Mouse (Mus musculus): ENCODE data around the gene Rft1. TPM values are rescaled to one million over a fixed set of nuclear protein-coding genes. Genes with fewer than 3 reads are reported as not detected.

The Rft1 gene
- total RNA-seq, 1 experiment: 15.7 TPM

DNA sequence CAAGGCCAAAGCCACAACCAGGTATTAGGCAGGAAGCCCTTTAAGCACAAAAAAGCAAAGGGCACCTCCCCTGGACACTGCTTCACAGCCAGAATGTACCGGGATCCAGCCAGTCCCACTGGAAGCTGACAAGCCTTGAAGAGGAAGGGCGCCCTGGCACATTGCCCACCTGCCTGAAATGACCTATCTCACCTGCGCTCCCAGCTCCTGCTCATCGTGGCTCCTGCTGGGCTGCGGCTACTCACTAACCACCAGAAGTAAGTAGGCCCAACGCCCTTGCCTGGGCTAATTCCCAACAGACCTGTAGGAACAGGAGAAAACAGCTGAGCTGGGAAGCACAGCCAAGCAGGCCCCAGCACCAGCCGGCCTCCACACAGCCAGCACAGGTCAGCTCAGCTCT, 32.0 kb upstream of the Rft1 start:
- TF ChIP-seq MAFK (IDR thresholded peaks at IDR 0.05; ENCODE audit: insufficient read depth, low read depth, low read length) (no peak), ZNF384 (IDR thresholded peaks at IDR 0.05; ENCODE audit: low read depth, low read length) (no peak)
- Histone ChIP-seq H3K36me3 (ENCODE audit: control insufficient read depth, insufficient read depth, low read length, poor library complexity, severe bottlenecking) (no peaks in the 10 kb centered on the region), H3K9me3 (ENCODE audit: control insufficient read depth, insufficient read depth, low read depth, low read length) (no peaks in the 10 kb centered on the region), H3K27ac (ENCODE audit: insufficient read depth, low read depth, low read length, poor library complexity, severe bottlenecking) (no peak overlapping the region), H3K4me1 (ENCODE audit: control insufficient read depth in 2 of 2, insufficient read depth in 2 of 2, low read length in 2 of 2, poor library complexity in 1 of 2) (peaks cover 0 to 2% of the 10 kb centered on the region in 2 experiments; a peak in 1 of 4 replicates), H3K4me3 (ENCODE audit: insufficient read depth in 1 of 2, low read depth in 1 of 2, low read length in 2 of 2, poor library complexity in 1 of 2, severe bottlenecking in 1 of 2) (no peak overlapping the region), H3K9ac (ENCODE audit: insufficient read depth, low read depth, low read length, poor library complexity, severe bottlenecking) (no peak overlapping the region)
- DNase-seq (ENCODE audit: low read depth, low spot score): no peak
- in situ Hi-C loops (cut with MboI; ENCODE audit: low sequenced_read_pairs in 2 of 2, unreplicated experiment in 2 of 2): no loop called here

DNA sequence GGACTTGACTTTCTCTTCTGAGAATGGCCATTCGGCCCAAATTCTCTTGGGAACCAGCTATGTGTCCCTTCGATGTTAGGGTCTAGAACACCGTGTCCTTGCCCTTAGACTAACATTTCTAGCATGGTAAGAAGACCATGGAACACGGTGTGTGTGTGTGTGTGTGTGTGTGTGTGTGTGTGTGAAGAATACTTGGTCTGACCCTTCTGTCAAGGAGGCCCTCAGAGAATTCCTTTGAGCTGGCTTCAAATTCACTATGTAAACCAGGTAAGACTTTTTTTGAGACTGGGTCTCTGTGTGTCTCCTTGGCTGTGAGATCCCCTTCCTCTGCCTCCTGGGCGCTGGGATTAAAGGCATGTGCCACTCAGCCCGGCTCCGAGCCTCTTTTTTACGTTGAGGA, 31.6 kb upstream of the Rft1 start:
- H3K36me3 ChIP-seq (ENCODE audit: control insufficient read depth, insufficient read depth, low read length, poor library complexity, severe bottlenecking): no peaks in the 10 kb centered on the region
- H3K4me1 ChIP-seq (ENCODE audit: control insufficient read depth in 2 of 2, insufficient read depth in 2 of 2, low read length in 2 of 2, poor library complexity in 1 of 2): peaks cover 0 to 2% of the 10 kb centered on the region in 2 experiments; a peak in 1 of 4 replicates
- no peak for DNase-seq (ENCODE audit: low read depth, low spot score)
- in situ Hi-C loops (cut with MboI; ENCODE audit: low sequenced_read_pairs in 2 of 2, unreplicated experiment in 2 of 2): no loop called here
- TF ChIP-seq ZC3H11A (IDR thresholded peaks at IDR 0.05; ENCODE audit: borderline replicate concordance, low read depth, low read length) (no peak), HCFC1 (IDR thresholded peaks at IDR 0.05; ENCODE audit: borderline replicate concordance, insufficient read depth, low read length) (no peak), MAFK (IDR thresholded peaks at IDR 0.05; ENCODE audit: insufficient read depth, low read depth, low read length) (no peak), CHD2 (IDR thresholded peaks at IDR 0.05; ENCODE audit: low read depth, low read length) (no peak), ZNF384 (IDR thresholded peaks at IDR 0.05; ENCODE audit: low read depth, low read length) (no peak)
- H3K9ac ChIP-seq (ENCODE audit: insufficient read depth, low read depth, low read length, poor library complexity, severe bottlenecking): no peak overlapping the region
- H3K27ac ChIP-seq (ENCODE audit: insufficient read depth, low read depth, low read length, poor library complexity, severe bottlenecking): no peak overlapping the region
- H3K9me3 ChIP-seq (ENCODE audit: control insufficient read depth, insufficient read depth, low read depth, low read length): no peaks in the 10 kb centered on the region
- H3K4me3 ChIP-seq (ENCODE audit: insufficient read depth in 1 of 2, low read depth in 1 of 2, low read length in 2 of 2, poor library complexity in 1 of 2, severe bottlenecking in 1 of 2): no peak overlapping the region

DNA sequence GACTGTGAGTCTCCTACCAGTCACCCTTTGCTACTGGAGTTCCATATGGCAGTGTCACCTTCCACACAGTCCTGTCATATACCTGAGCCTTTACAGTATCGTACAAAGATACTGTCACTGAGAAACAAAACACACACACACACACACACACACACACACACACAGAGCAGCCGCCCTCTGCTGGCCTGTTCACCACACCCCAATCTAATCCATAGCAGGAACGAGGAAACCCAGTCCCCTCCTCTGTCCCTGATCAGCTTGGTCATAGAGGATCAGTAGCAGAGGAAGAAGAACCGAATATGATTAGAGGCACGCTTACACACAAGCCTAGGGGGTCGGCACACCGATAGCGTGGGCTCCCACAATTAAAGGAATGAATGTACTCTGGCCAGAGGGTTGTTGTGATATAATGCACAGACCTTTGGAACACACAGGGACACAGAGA, 29.9 kb upstream of the Rft1 start:
- peaks cover 0 to 2% of the 10 kb centered on the region in 2 experiments; a peak in 2 of 4 replicates for H3K4me1 ChIP-seq (ENCODE audit: control insufficient read depth in 2 of 2, insufficient read depth in 2 of 2, low read length in 2 of 2, poor library complexity in 1 of 2)
- no peak overlapping the region for H3K27ac ChIP-seq (ENCODE audit: insufficient read depth, low read depth, low read length, poor library complexity, severe bottlenecking)
- in situ Hi-C loops (cut with MboI; ENCODE audit: low sequenced_read_pairs in 2 of 2, unreplicated experiment in 2 of 2): no loop called here
- no peak overlapping the region for H3K9ac ChIP-seq (ENCODE audit: insufficient read depth, low read depth, low read length, poor library complexity, severe bottlenecking)
- no peaks in the 10 kb centered on the region for H3K9me3 ChIP-seq (ENCODE audit: control insufficient read depth, insufficient read depth, low read depth, low read length)
- DNase-seq (ENCODE audit: low read depth, low spot score): no peak
- TF ChIP-seq HCFC1 (IDR thresholded peaks at IDR 0.05; ENCODE audit: borderline replicate concordance, insufficient read depth, low read length): no peak
- no peak for TF ChIP-seq ZNF384 (IDR thresholded peaks at IDR 0.05; ENCODE audit: low read depth, low read length)
- TF ChIP-seq CHD2 (IDR thresholded peaks at IDR 0.05; ENCODE audit: low read depth, low read length): no peak
- no peak for TF ChIP-seq ZC3H11A (IDR thresholded peaks at IDR 0.05; ENCODE audit: borderline replicate concordance, low read depth, low read length)
- no peak for TF ChIP-seq MAFK (IDR thresholded peaks at IDR 0.05; ENCODE audit: insufficient read depth, low read depth, low read length)
- H3K36me3 ChIP-seq (ENCODE audit: control insufficient read depth, insufficient read depth, low read length, poor library complexity, severe bottlenecking): no peaks in the 10 kb centered on the region
- no peak overlapping the region for H3K4me3 ChIP-seq (ENCODE audit: insufficient read depth in 1 of 2, low read depth in 1 of 2, low read length in 2 of 2, poor library complexity in 1 of 2, severe bottlenecking in 1 of 2)

DNA sequence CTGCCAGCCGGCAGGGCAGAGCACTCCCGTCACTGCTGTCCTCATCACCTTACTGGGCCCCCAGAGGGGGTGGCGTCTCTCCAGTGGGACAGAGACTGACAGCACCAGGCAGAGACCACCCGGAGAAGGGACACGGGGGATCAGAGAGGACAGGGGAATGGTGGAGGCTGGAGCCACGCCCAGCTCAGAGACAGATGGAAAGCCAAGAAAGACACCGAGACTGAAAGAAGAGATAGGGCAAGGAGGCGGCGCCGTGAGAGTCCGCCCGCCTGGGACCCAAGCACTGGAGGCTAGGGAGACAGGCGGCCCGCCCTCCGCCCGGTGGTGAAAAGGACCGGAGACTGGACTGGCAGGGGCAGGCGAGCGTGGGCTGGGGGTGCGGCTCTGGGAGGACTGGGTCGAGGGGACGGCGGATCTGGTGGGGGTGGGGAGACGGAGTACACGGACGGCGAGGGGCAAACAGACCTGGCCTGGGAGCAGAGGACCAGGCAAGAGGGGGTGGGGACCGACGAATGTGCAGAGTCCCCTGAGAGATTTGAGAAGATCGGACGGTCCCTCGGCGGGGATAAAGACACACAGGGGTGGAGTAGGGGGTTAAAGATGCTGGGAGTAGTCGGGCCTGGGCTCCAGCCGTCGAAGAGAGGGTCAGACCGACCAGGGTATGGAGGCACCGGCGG, 28.9 kb upstream of the Rft1 start:
- Histone ChIP-seq H3K27ac (ENCODE audit: insufficient read depth, low read depth, low read length, poor library complexity, severe bottlenecking) (no peak overlapping the region), H3K9ac (ENCODE audit: insufficient read depth, low read depth, low read length, poor library complexity, severe bottlenecking) (peak overlapping the region; percentile 82), H3K36me3 (ENCODE audit: control insufficient read depth, insufficient read depth, low read length, poor library complexity, severe bottlenecking) (no peaks in the 10 kb centered on the region), H3K4me3 (ENCODE audit: insufficient read depth in 1 of 2, low read depth in 1 of 2, low read length in 2 of 2, poor library complexity in 1 of 2, severe bottlenecking in 1 of 2) (peak overlapping the region; percentile 89 to 99), H3K9me3 (ENCODE audit: control insufficient read depth, insufficient read depth, low read depth, low read length) (no peaks in the 10 kb centered on the region), H3K4me1 (ENCODE audit: control insufficient read depth in 2 of 2, insufficient read depth in 2 of 2, low read length in 2 of 2, poor library complexity in 1 of 2) (peaks cover 0 to 2% of the 10 kb centered on the region in 2 experiments; a peak in 2 of 4 replicates)
- TF ChIP-seq ZNF384 (IDR thresholded peaks at IDR 0.05; ENCODE audit: low read depth, low read length) (no peak), MAFK (IDR thresholded peaks at IDR 0.05; ENCODE audit: insufficient read depth, low read depth, low read length) (no peak), CHD2 (IDR thresholded peaks at IDR 0.05; ENCODE audit: low read depth, low read length) (no peak), ZC3H11A (IDR thresholded peaks at IDR 0.05; ENCODE audit: borderline replicate concordance, low read depth, low read length) (no peak), HCFC1 (IDR thresholded peaks at IDR 0.05; ENCODE audit: borderline replicate concordance, insufficient read depth, low read length) (no peak)
- DNase-seq (ENCODE audit: low read depth, low spot score): no peak
- in situ Hi-C loops (cut with MboI; ENCODE audit: low sequenced_read_pairs in 2 of 2, unreplicated experiment in 2 of 2): no loop called here

Measured in ES-E14 (cell line).